Mouse (Mus musculus): ENCODE measurements around the gene Fuk. TPM values are rescaled to one million over a fixed set of nuclear protein-coding genes. Genes with fewer than 3 reads are reported as not detected.
"Not testable (repeated sequence)": the region's sequence is repeated elsewhere in the genome, so short reads cannot be mapped to it uniquely, and the experiment has no call there.

Fuk gene
- polyA plus RNA-seq, 1 experiment from 2014 or later = 10.6 TPM

- H3K4me2 ChIP-seq; H3K36me3 ChIP-seq; ATAC-seq (ENCODE audit: insufficient read depth, low FRiP score, low read depth); H3K9me3 ChIP-seq; H3K9ac ChIP-seq; H3K27me3 ChIP-seq (replicated peaks); H3K27ac ChIP-seq; H3K4me3 ChIP-seq (replicated peaks): not testable (repeated sequence)
- peaks cover 17% of the 10 kb centered on the region for H3K4me1 ChIP-seq
- WGBS = 91% methylated on average over 6 of the region's 8 CpGs
Measured at GRCm38 (mm10) chr8:110929672-110930071, 27.4 kb upstream of the Fuk start.

- Histone ChIP-seq H3K27ac (no peak overlapping the region), H3K27me3 (replicated peaks) (no peaks in the 10 kb centered on the region), H3K9me3 (no peaks in the 10 kb centered on the region), H3K4me3 (replicated peaks) (no peak overlapping the region), H3K4me2 (no peak overlapping the region), H3K4me1 (peaks cover 17% of the 10 kb centered on the region), H3K9ac (no peak overlapping the region), H3K36me3 (no peaks in the 10 kb centered on the region; the same call in 1 of the 2 replicates)
- 69% methylated on average over 5 of the region's 5 CpGs for WGBS
- ATAC-seq (ENCODE audit: insufficient read depth, low FRiP score, low read depth) = peak; percentile 61; the same call in 1 of the 2 replicates
Measured at GRCm38 (mm10) chr8:110929066-110929465, 26.8 kb upstream of the Fuk start.

GRCm38 (mm10) chr8:110928435-110928834 lies 26.1 kb upstream of the Fuk start:
- no peak overlapping the region for H3K4me2 ChIP-seq
- H3K27ac ChIP-seq = no peak overlapping the region
- WGBS = 72% methylated on average over 7 of the region's 7 CpGs
- no peaks in the 10 kb centered on the region; the same call in 1 of the 2 replicates for H3K36me3 ChIP-seq
- H3K4me1 ChIP-seq = peaks cover 17% of the 10 kb centered on the region
- no peak overlapping the region for H3K9ac ChIP-seq
- no peaks in the 10 kb centered on the region for H3K9me3 ChIP-seq
- ATAC-seq (ENCODE audit: insufficient read depth, low FRiP score, low read depth) = no peak
- H3K4me3 ChIP-seq (replicated peaks) = no peak overlapping the region
- H3K27me3 ChIP-seq (replicated peaks) = no peaks in the 10 kb centered on the region

- 36% methylated on average over 5 of the region's 5 CpGs for WGBS
- no peaks in the 10 kb centered on the region for H3K27me3 ChIP-seq (replicated peaks)
- no peaks in the 10 kb centered on the region; the same call in 1 of the 2 replicates for H3K36me3 ChIP-seq
- H3K4me1 ChIP-seq = peaks cover 21% of the 10 kb centered on the region
- H3K9ac ChIP-seq = no peak overlapping the region
- no peak overlapping the region for H3K4me2 ChIP-seq
- no peak overlapping the region for H3K4me3 ChIP-seq (replicated peaks)
- no peak overlapping the region for H3K27ac ChIP-seq
- no peak for ATAC-seq (ENCODE audit: insufficient read depth, low FRiP score, low read depth)
- no peaks in the 10 kb centered on the region for H3K9me3 ChIP-seq
Measured at GRCm38 (mm10) chr8:110926690-110927089, 24.4 kb upstream of the Fuk start.

GRCm38 (mm10) chr8:110925691-110926140 lies 23.4 kb upstream of the Fuk start:
- 72% methylated on average over 8 of the region's 8 CpGs for WGBS
- no peaks in the 10 kb centered on the region for H3K9me3 ChIP-seq
- H3K27ac ChIP-seq = no peak overlapping the region
- peaks cover 24% of the 10 kb centered on the region for H3K4me1 ChIP-seq
- H3K4me2 ChIP-seq = no peak overlapping the region
- no peak for ATAC-seq (ENCODE audit: insufficient read depth, low FRiP score, low read depth)
- H3K9ac ChIP-seq = no peak overlapping the region
- H3K36me3 ChIP-seq = no peaks in the 10 kb centered on the region; the same call in 1 of the 2 replicates
- no peak overlapping the region for H3K4me3 ChIP-seq (replicated peaks)
- H3K27me3 ChIP-seq (replicated peaks) = no peaks in the 10 kb centered on the region

GRCm38 (mm10) chr8:110921492-110922230 lies 19.4 kb upstream of the Fuk start:
- peak overlapping the region; percentile 86 for H3K4me3 ChIP-seq (replicated peaks)
- no peak overlapping the region for H3K9ac ChIP-seq

GRCm38 (mm10) chr8:110920773-110921277 lies 18.5 kb upstream of the Fuk start:
- Histone ChIP-seq H3K9ac (peak overlapping the region; percentile 78), H3K4me1 (peaks cover 23% of the 10 kb centered on the region), H3K27me3 (replicated peaks) (no peaks in the 10 kb centered on the region), H3K9me3 (no peaks in the 10 kb centered on the region), H3K4me2 (peak overlapping the region; percentile 84), H3K27ac (peak overlapping the region; percentile 74), H3K4me3 (replicated peaks) (peak overlapping the region; percentile 86), H3K36me3 (no peaks in the 10 kb centered on the region; the same call in 1 of the 2 replicates)
- no peak for ATAC-seq (ENCODE audit: insufficient read depth, low FRiP score, low read depth)
- 22% methylated on average over 3 of the region's 3 CpGs for WGBS

More at GRCm38 (mm10) chr8:110921492-110922230, 19.4 kb upstream of the Fuk start:
- H3K36me3 ChIP-seq = no peaks in the 10 kb centered on the region; the same call in 1 of the 2 replicates
- no peaks in the 10 kb centered on the region for H3K27me3 ChIP-seq (replicated peaks)
- ATAC-seq (ENCODE audit: insufficient read depth, low FRiP score, low read depth) = peak; percentile 37; the same call in 1 of the 2 replicates
- peaks cover 27% of the 10 kb centered on the region for H3K4me1 ChIP-seq
- H3K27ac ChIP-seq = peak overlapping the region; percentile 74
- 27% methylated on average over 7 of the region's 7 CpGs for WGBS
- peak overlapping the region; percentile 84 for H3K4me2 ChIP-seq
- no peaks in the 10 kb centered on the region for H3K9me3 ChIP-seq

GRCm38 (mm10) chr8:110920032-110920772 lies 17.9 kb upstream of the Fuk start:
- ATAC-seq (ENCODE audit: insufficient read depth, low FRiP score, low read depth) = no peak
- Histone ChIP-seq H3K9ac (peak overlapping the region; percentile 78), H3K27me3 (replicated peaks) (no peaks in the 10 kb centered on the region), H3K4me1 (peaks cover 23% of the 10 kb centered on the region), H3K36me3 (no peaks in the 10 kb centered on the region; the same call in 1 of the 2 replicates), H3K4me3 (replicated peaks) (peak overlapping the region; percentile 86), H3K9me3 (no peaks in the 10 kb centered on the region), H3K4me2 (peak overlapping the region; percentile 84), H3K27ac (peak overlapping the region; percentile 74)
- 3% methylated on average over 33 of the region's 37 CpGs for WGBS

GRCm38 (mm10) chr8:110919341-110920031 lies 17.2 kb upstream of the Fuk start, which contains the start of gene St3gal2:
TSS of gene St3gal2 (plus strand) at chr8:110919922.
- under 1% methylated on average over 22 of the region's 36 CpGs for WGBS
- Histone ChIP-seq H3K4me2 (peak within 1 kb of the TSS; percentile 84), H3K36me3 (no peaks in the 10 kb centered on the region; the same call in 1 of the 2 replicates), H3K4me3 (replicated peaks) (peak within 1 kb of the TSS; percentile 86), H3K9ac (peak within 1 kb of the TSS; percentile 78), H3K9me3 (no peaks in the 10 kb centered on the region), H3K4me1 (peaks cover 23% of the 10 kb centered on the region), H3K27ac (peak within 1 kb of the TSS; percentile 74), H3K27me3 (replicated peaks) (no peaks in the 10 kb centered on the region)
- ATAC-seq (ENCODE audit: insufficient read depth, low FRiP score, low read depth) = peak; percentile 95

- H3K27ac ChIP-seq = no peak overlapping the region
- H3K36me3 ChIP-seq = no peaks in the 10 kb centered on the region
- 44% methylated on average over 8 of the region's 8 CpGs for WGBS
Measured at GRCm38 (mm10) chr8:110918460-110918859, 16.2 kb upstream of the Fuk start.

GRCm38 (mm10) chr8:110918027-110918426 lies 15.7 kb upstream of the Fuk start:
- H3K36me3 ChIP-seq = no peaks in the 10 kb centered on the region
- no peaks in the 10 kb centered on the region for H3K9me3 ChIP-seq
- no peak overlapping the region for H3K9ac ChIP-seq
- WGBS = 79% methylated on average over 11 of the region's 11 CpGs
- ATAC-seq (ENCODE audit: insufficient read depth, low FRiP score, low read depth) = no peak
- H3K27me3 ChIP-seq (replicated peaks) = no peaks in the 10 kb centered on the region
- no peak overlapping the region for H3K4me3 ChIP-seq (replicated peaks)
- H3K4me2 ChIP-seq = no peak overlapping the region
- no peak overlapping the region for H3K27ac ChIP-seq
- H3K4me1 ChIP-seq = peaks cover 23% of the 10 kb centered on the region

More at GRCm38 (mm10) chr8:110918460-110918859, 16.2 kb upstream of the Fuk start:
- Histone ChIP-seq H3K27me3 (replicated peaks) (no peaks in the 10 kb centered on the region), H3K9me3 (no peaks in the 10 kb centered on the region), H3K9ac (no peak overlapping the region), H3K4me1 (peaks cover 23% of the 10 kb centered on the region), H3K4me3 (replicated peaks) (no peak overlapping the region), H3K4me2 (no peak overlapping the region)
- no peak for ATAC-seq (ENCODE audit: insufficient read depth, low FRiP score, low read depth)
